Mouse (Mus musculus) limb, embryonic 11.5 days (tissue): Measurements from ENCODE around the gene Mipol1. TPM values are rescaled to one million over a fixed set of nuclear protein-coding genes. Genes with fewer than 3 reads are reported as not detected.
"Not testable (repeated sequence)": the region's sequence is repeated elsewhere in the genome, so short reads cannot be mapped to it uniquely, and the experiment has no call there.

Source experiments
- ATAC-seq: fragments of 200-750 bp; cut with Nextera tagmentation; 2 replicates; pipeline ENCODE4 v1.8.0; 2017; ENCODE audit warnings: low read depth; ENCODE audit not compliant: insufficient number of reproducible peaks, low FRiP score, low TSS enrichment
- DNase-seq: peaks from one replicate; pipeline ENCODE4 v3.0.0-alpha.2; 2015; ENCODE audit warnings: low spot score
- H3K27ac ChIP-seq: fragments of 300-500 bp; sonication (generic); replicated peaks from 2 replicates; pipeline ENCODE4 v1.5.1; 2014; ENCODE audit warnings: low read depth, mild to moderate bottlenecking, low read length
- H3K27me3 ChIP-seq: fragments of 300-500 bp; sonication (generic); 2 replicates; pipeline ENCODE4 v1.6.1; 2014; ENCODE audit warnings: mild to moderate bottlenecking, low read length, mixed read lengths; ENCODE audit not compliant: control insufficient read depth, insufficient read depth
- H3K36me3 ChIP-seq: fragments of 300-500 bp; sonication (generic); 2 replicates; pipeline ENCODE4 v1.6.1; 2014; ENCODE audit warnings: mild to moderate bottlenecking, low read length, moderate library complexity, mixed read lengths; ENCODE audit not compliant: control insufficient read depth, insufficient read depth
- H3K4me1 ChIP-seq: fragments of 300-500 bp; sonication (generic); 2 replicates; pipeline ENCODE4 v1.6.1; 2014; ENCODE audit warnings: low read length, mixed read lengths; ENCODE audit not compliant: control insufficient read depth, insufficient read depth
- H3K4me2 ChIP-seq: fragments of 300-500 bp; sonication (generic); 2 replicates; pipeline ENCODE4 v1.6.1; 2014; ENCODE audit warnings: low read depth, mild to moderate bottlenecking, moderate library complexity; ENCODE audit not compliant: severe bottlenecking
- H3K4me3 ChIP-seq: fragments of 300-500 bp; sonication (generic); 2 replicates; pipeline ENCODE4 v1.5.1; 2014; ENCODE audit warnings: low read depth, low read length
- H3K9ac ChIP-seq: fragments of 300-500 bp; sonication (generic); 2 replicates; pipeline ENCODE4 v1.6.1; 2014; ENCODE audit warnings: mild to moderate bottlenecking, low read length
- H3K9me3 ChIP-seq: fragments of 300-500 bp; sonication (generic); 2 replicates; pipeline ENCODE4 v1.6.1; 2016; ENCODE audit warnings: low read length; ENCODE audit not compliant: control insufficient read depth
- WGBS: fragments of 180-500 bp; shearing (Covaris S2); extraction: QIAGEN DNeasy Blood & Tissue Kit; methylation state at CpG from one replicate; pipeline ENCODE4 v1.1.7; 2014; 5-methylcytosine and 5-hydroxymethylcytosine counted together
- polyA plus RNA-seq: library from polyadenylated mRNA; unstranded; fragments of >200 nt; fragmentation: Nextera tagmentation; extraction: Ambion mirVana; gene quantifications from 2 replicates; pipeline ENCODE4 v1.2.1, GENCODE M21; 2014

Mipol1 gene
- polyA plus RNA-seq, 1 experiment from 2014 or later = 9.1 TPM

DNA sequence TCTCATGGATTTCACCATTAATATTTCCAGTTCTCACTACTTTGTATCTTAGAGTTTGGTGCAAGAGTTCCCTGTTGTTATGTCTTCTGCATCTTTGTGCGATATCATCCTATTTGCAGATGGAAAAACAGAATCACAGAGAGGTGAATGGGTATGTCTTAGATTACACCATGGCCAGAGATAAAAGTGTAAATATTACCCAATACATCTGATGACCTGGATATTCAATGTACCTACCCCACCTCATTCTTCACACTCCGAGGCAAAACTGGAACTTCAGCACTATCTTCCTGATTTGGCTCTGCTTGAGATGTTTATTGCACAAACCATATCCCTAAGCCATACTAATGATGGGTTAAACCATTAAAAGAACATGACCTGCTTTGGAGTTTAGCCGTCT lies 198.0 kb downstream of the Mipol1 start:
- 89% methylated on average over 3 of the region's 3 CpGs for WGBS
- no peaks in the 10 kb centered on the region for H3K27me3 ChIP-seq

DNA sequence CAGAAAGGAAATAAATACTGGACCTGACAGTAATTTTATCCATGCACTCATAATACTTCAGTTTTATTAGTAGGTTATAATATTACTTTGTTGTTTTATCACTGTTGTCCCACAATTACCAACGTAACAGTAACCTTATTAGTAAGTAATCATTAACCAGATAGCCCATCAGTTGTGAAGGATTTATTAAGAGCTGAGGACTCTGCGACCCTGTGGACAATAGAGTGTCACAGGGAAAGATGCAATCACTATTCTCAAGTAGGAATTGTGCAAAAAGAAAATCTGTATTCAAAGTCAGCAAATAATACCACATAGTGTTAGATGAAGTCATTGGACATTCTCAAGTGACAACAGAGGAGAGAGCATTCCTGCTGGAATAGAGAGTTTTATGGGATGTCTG lies 198.5 kb downstream of the Mipol1 start:
- ATAC-seq = no peak
- Histone ChIP-seq H3K36me3 (no peaks in the 10 kb centered on the region), H3K9ac (no peak overlapping the region), H3K4me3 (no peak overlapping the region), H3K27me3 (no peaks in the 10 kb centered on the region), H3K27ac (no peak overlapping the region), H3K4me2 (no peak overlapping the region), H3K4me1 (no peaks in the 10 kb centered on the region), H3K9me3 (no peaks in the 10 kb centered on the region)
- no peak for DNase-seq
- WGBS = 74% methylated on average over 2 of the region's 2 CpGs

More for the DNA sequence above, 198.0 kb downstream of the Mipol1 start:
- no peak overlapping the region for H3K27ac ChIP-seq
- no peaks in the 10 kb centered on the region for H3K9me3 ChIP-seq
- no peak overlapping the region for H3K4me2 ChIP-seq
- no peaks in the 10 kb centered on the region for H3K4me1 ChIP-seq
- no peak overlapping the region for H3K9ac ChIP-seq
- DNase-seq (no peak), ATAC-seq (no peak)
- H3K4me3 ChIP-seq = no peak overlapping the region
- H3K36me3 ChIP-seq = no peaks in the 10 kb centered on the region

DNA sequence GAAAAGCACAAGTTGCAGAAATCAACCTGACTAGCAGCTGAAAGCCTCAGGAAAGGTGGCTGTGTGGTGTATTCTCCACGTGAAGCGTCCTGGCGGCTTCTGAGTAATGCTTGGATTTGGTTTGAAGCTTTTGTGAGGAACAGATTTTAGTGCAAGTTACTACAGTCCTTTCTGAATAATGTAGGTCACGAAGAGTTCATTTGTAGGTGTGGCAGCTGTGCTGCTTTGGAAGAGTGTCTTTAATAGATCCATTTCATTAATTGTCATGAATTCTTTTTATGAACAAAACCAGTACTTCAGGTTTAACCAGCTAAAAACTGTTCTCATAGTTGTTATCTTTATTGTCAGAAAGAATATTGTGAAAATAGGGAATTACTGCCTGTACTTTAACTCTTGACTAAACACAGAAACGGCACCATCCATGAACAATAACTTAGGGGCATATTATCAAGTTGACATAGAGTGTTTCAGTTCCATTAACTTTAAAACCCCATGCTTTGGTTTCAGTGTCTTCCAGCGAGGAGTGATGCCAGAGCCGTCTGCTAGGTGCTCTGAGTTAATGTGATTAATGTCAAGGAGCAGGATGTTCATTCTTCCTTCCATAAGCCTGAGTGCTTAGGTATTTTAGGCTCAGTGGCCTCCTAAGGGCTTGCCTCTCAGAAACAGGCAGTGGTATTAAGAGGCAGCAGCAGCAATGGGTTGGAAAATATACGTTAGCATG lies 206.9 kb downstream of the Mipol1 start:
- ATAC-seq, H3K4me1 ChIP-seq, DNase-seq, H3K9me3 ChIP-seq, H3K4me2 ChIP-seq, H3K27me3 ChIP-seq, H3K4me3 ChIP-seq, H3K27ac ChIP-seq, H3K36me3 ChIP-seq, H3K9ac ChIP-seq: not testable (repeated sequence)
- WGBS = 73% methylated on average over 8 of the region's 8 CpGs

DNA sequence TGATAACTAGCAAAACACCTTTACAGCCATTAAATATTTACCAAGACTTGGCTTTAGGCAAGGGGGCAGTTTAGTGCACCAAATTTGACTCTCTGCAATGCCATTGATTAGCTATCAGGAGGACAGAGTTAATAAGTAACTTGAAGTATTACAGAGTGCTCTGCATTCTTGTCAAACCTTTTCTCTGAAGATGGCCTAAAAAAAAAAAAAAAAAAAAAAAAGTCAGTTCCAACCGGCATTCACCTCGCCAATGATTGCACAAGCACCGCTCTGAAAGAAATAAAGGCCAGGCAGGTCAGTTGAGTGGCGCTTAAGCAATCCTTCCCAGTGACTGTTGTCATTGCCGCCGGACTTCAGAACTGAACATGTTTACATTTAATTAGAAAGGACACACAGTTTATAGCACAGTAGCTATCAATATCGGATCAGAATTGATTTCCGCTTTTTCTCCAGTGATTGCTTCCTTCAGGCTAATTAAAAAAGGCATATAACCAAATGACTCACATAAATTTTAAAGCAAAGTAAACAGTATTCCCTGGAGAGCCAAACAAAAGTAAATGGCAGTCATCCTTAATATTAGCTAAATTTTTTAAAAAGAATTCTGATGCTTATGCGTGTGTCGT lies 214.2 kb downstream of the Mipol1 start:
- ATAC-seq (no peak), DNase-seq (no peak)
- H3K36me3 ChIP-seq = no peaks in the 10 kb centered on the region
- H3K9ac ChIP-seq = no peak overlapping the region
- no peaks in the 10 kb centered on the region for H3K4me1 ChIP-seq
- H3K27me3 ChIP-seq = no peaks in the 10 kb centered on the region
- no peaks in the 10 kb centered on the region for H3K9me3 ChIP-seq
- H3K27ac ChIP-seq = no peak overlapping the region
- 76% methylated on average over 10 of the region's 10 CpGs for WGBS
- H3K4me2 ChIP-seq = no peak overlapping the region
- H3K4me3 ChIP-seq = no peak overlapping the region

DNA sequence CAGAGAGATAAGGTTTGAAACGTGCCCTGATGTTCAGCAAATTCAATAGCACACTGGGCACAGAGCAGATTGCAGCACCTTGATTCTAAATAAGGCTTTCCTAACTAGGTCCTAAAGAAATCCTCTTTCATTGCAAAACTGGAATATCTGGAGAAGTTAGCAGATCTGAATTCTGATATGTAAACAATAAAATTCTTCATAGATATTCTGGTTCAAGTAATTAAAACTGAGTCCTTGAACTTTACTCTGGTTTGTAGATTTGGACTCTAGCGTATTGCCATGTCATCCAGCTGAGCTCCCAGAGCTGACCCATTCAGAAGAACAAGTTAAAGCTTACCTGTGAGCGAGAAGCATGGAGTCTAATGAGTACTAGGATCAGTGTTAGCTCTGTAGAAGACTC lies 217.1 kb downstream of the Mipol1 start:
- no peak overlapping the region for H3K27ac ChIP-seq
- DNase-seq (no peak), ATAC-seq (no peak)
- no peaks in the 10 kb centered on the region for H3K4me1 ChIP-seq
- H3K36me3 ChIP-seq = no peaks in the 10 kb centered on the region
- no peaks in the 10 kb centered on the region for H3K9me3 ChIP-seq
- H3K9ac ChIP-seq = no peak overlapping the region
- H3K4me2 ChIP-seq = no peak overlapping the region
- no peaks in the 10 kb centered on the region for H3K27me3 ChIP-seq
- 83% methylated on average over 3 of the region's 3 CpGs for WGBS
- H3K4me3 ChIP-seq = no peak overlapping the region

DNA sequence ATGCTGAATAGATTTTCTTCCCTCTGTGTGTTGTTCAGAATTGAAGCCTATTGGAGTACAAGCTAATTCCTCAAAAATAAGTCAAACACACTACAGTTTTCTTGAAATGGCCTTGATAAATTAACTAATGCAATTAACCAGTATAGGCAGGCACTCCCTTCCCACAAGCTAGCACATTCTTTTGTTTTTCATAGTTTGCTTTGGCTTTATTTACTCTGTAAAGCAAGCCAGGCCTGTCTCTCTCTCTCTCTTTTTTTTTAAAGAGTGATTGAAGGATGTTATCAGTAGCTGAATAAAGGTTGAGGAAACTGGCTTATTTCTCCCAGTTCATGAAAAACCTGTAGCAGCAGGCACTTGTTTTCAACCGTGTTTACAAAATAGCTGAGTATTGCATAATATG lies 219.1 kb downstream of the Mipol1 start:
- no peak overlapping the region for H3K27ac ChIP-seq
- H3K9ac ChIP-seq = no peak overlapping the region
- no peak overlapping the region for H3K4me2 ChIP-seq
- no peaks in the 10 kb centered on the region for H3K4me1 ChIP-seq
- 74% methylated on average over 1 of the region's 1 CpGs for WGBS
- H3K27me3 ChIP-seq = no peaks in the 10 kb centered on the region
- DNase-seq = no peak
- H3K4me3 ChIP-seq = no peak overlapping the region
- no peaks in the 10 kb centered on the region for H3K9me3 ChIP-seq
- no peaks in the 10 kb centered on the region for H3K36me3 ChIP-seq
- ATAC-seq = no peak

DNA sequence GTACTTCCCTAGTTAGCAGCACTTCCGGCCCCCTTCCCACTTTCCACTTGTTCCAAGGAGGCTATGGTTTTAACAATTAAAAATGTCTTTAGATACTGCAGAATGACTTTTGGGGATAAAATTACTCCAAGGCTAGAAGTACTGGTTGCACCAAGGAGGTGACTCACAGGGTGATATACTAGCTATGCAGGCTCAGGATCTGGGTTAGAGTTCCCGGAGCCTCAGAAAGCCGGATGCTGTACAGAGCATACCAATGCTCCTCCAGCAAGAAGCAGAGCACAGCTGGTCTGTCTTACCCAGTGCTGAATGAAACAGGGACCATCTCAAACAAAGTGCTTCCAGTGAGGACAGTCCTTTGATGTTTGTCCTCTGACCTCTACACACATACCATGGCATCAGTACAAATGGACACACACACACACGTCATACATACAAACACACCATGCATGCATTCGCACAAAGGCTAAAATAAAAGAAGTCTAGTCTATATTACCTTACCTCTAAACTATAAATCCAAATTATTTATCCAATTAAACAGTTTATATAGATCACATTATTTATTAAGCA lies 219.9 kb downstream of the Mipol1 start:
- ATAC-seq (no peak), DNase-seq (no peak)
- Histone ChIP-seq H3K9ac (no peak overlapping the region), H3K27me3 (no peaks in the 10 kb centered on the region), H3K36me3 (no peaks in the 10 kb centered on the region), H3K4me1 (no peaks in the 10 kb centered on the region), H3K4me3 (no peak overlapping the region), H3K9me3 (no peaks in the 10 kb centered on the region), H3K4me2 (no peak overlapping the region), H3K27ac (no peak overlapping the region)
- 88% methylated on average over 5 of the region's 5 CpGs for WGBS

DNA sequence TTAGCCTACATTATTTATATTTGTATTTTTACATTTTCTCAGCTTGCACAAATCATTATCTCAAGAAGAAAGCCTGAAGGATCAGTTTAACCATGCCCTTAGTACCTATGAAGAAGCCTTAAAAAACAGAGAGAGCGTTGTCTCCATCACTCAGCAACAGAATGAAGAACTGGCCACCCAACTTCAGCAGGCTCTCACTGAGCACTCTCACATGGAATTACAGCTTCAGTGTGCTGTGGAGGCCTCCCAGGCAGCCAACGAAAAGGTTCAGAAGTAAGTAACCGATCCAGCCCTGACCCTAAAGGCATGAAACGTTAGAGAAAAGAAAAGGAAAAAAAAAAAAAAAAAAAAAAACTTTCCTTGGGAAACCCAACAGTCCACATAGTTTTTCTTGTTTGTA lies 226.7 kb downstream of the Mipol1 start:
- Histone ChIP-seq H3K27ac (no peak overlapping the region), H3K9me3 (no peaks in the 10 kb centered on the region), H3K4me3 (no peak overlapping the region), H3K4me1 (no peaks in the 10 kb centered on the region), H3K36me3 (no peaks in the 10 kb centered on the region), H3K4me2 (no peak overlapping the region), H3K9ac (no peak overlapping the region), H3K27me3 (no peaks in the 10 kb centered on the region)
- 61% methylated on average over 4 of the region's 4 CpGs for WGBS
- ATAC-seq (no peak), DNase-seq (no peak)
